Mouse (Mus musculus) lung, postnatal 0 days (tissue): ENCODE measurements around the gene Gm10563.

Experiments used
- CTCF ChIP-seq: IDR thresholded peaks from 2 replicates; pipeline ENCODE4 v1.5.1; 2016; ENCODE audit warnings: antibody characterized with exemption, mild to moderate bottlenecking
- EP300 ChIP-seq: IDR thresholded peaks from 2 replicates; pipeline ENCODE4 v1.6.1; 2016; ENCODE audit warnings: antibody characterized with exemption, mild to moderate bottlenecking, control low read depth

DNA sequence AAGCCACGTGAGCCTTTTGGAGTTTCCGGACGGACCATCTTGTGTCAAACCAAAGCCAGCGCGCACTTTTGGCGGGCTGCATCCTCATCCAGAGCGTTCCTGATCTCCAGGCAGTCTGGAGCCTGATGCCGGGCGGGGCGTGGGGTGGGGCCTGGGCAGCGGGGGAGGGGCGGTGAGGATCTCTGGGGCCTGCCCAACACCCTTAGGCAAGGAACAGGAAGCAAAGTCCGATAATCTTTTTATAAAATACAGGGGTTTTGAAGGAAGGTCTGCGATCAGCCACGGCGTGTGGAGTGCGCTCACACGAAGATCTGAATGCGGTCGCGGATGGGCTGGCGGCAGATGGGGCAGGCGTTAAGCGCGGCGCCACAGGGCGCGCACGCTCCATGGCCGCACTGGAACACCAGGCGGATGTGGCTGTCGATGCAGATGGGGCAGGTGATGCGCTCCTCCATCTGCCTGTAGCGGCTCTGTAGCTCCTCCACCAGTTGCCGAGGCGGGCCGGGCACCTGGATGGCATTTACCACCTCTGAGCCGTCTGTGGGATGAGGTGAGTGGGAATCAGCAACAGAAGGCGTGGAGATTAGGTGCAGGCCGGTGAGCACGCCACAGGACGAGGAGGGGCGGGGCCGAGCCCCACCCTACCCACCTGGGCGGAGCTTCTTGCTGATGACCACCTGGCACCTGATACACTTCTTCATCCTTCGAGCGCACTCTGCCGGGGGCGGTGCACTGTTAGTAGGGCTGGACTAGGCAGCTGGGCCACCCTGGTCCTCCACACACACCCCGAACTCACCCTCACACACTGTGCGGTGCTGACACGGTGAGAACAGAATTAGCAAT, 9.5 kb upstream of the Gm10563 start:
- no peak; the same call in 1 of the 2 replicates for TF ChIP-seq CTCF
- no peak for TF ChIP-seq EP300
